Mouse (Mus musculus): ENCODE measurements around the gene Gas2l3.

The Gas2l3 gene

GRCm38 (mm10) chr10:89443623-89444151 is at the start of gene Gas2l3:
Gas2l3 (minus strand) TSS chr10:89443967.
- POLR2A ChIA-PET = interaction anchor here (0.6 to 2.8 kb wide), 23 partner anchors 8 to 701 kb away, joined by 3 to 26 read pairs (median 5); partner anchors contain the start of gene Scyl2 (in 1 of the 4)
- CTCF ChIA-PET = interaction anchor here in 3 of 4 experiments (0.6 to 2.3 kb wide), 4 partner anchors 9 to 191 kb away, joined by 4 to 8 read pairs (median 5); no protein-coding TSS in a partner anchor

- ChIA-PET POLR2A (interaction anchor here in 1 of 4 experiments (1.0 kb wide), 1 partner anchor 47 kb away, joined by 3 read pairs; no protein-coding TSS in a partner anchor), CTCF (interaction anchor here in 1 of 4 experiments (1.6 kb wide), 1 partner anchor 29 kb away, joined by 3 read pairs; no protein-coding TSS in a partner anchor)
Measured at GRCm38 (mm10) chr10:89491321-89491720, 47.6 kb upstream of the Gas2l3 start.

- ChIA-PET CTCF (interaction anchor here in 1 of 4 experiments (1.6 kb wide), 1 partner anchor 28 kb away, joined by 3 read pairs; no protein-coding TSS in a partner anchor), POLR2A (no interaction called here)
Measured at GRCm38 (mm10) chr10:89490250-89490649, 46.5 kb upstream of the Gas2l3 start.

GRCm38 (mm10) chr10:89489459-89489858 is 45.7 kb upstream of the Gas2l3 start:
- CTCF ChIA-PET = no interaction called here

GRCm38 (mm10) chr10:89486995-89487742 is 43.4 kb upstream of the Gas2l3 start:
- CTCF ChIA-PET = no interaction called here
- POLR2A ChIA-PET = no interaction called here

More at GRCm38 (mm10) chr10:89489459-89489858, 45.7 kb upstream of the Gas2l3 start:
- POLR2A ChIA-PET = no interaction called here

- CTCF ChIA-PET = no interaction called here
- POLR2A ChIA-PET = interaction anchor here in 1 of 4 experiments (5.0 kb wide), 1 partner anchor 13 kb away, joined by 25 read pairs; no protein-coding TSS in a partner anchor
Measured at GRCm38 (mm10) chr10:89484907-89485306, 41.1 kb upstream of the Gas2l3 start.

GRCm38 (mm10) chr10:89483812-89484602 is 40.2 kb upstream of the Gas2l3 start:
- ChIA-PET CTCF (no interaction called here), POLR2A (interaction anchor here in 1 of 4 experiments (5.0 kb wide), 1 partner anchor 12 kb away, joined by 25 read pairs; no protein-coding TSS in a partner anchor)

- ChIA-PET POLR2A (interaction anchor here in 1 of 4 experiments (0.7 to 5.0 kb wide), 2 partner anchors 12 to 152 kb away, joined by 3 to 25 read pairs; no protein-coding TSS in a partner anchor), CTCF (interaction anchor here in 1 of 4 experiments (0.6 kb wide), 1 partner anchor 138 kb away, joined by 3 read pairs; the partner anchor contains the start of gene Slc17a8)
Measured at GRCm38 (mm10) chr10:89483113-89483512, 39.3 kb upstream of the Gas2l3 start.

- CTCF ChIA-PET = interaction anchor here in 2 of 4 experiments (0.6 to 1.4 kb wide), 2 partner anchors 19 to 21 kb away, joined by 3 read pairs; no protein-coding TSS in a partner anchor
- POLR2A ChIA-PET = interaction anchor here in 2 of 4 experiments (0.7 to 5.0 kb wide), 3 partner anchors 11 to 153 kb away, joined by 3 to 25 read pairs (median 3); no protein-coding TSS in a partner anchor
Measured at GRCm38 (mm10) chr10:89482142-89482681, 38.4 kb upstream of the Gas2l3 start.

GRCm38 (mm10) chr10:89481638-89482037 is 37.9 kb upstream of the Gas2l3 start:
- ChIA-PET POLR2A (interaction anchor here in 1 of 4 experiments (5.0 kb wide), 1 partner anchor 10 kb away, joined by 25 read pairs; no protein-coding TSS in a partner anchor), CTCF (interaction anchor here in 3 of 4 experiments (0.6 to 1.4 kb wide), 3 partner anchors 11 to 20 kb away, joined by 3 read pairs; no protein-coding TSS in a partner anchor)

GRCm38 (mm10) chr10:89478766-89479165 is 35.0 kb upstream of the Gas2l3 start:
- CTCF ChIA-PET = no interaction called here
- POLR2A ChIA-PET = no interaction called here

- POLR2A ChIA-PET = interaction anchor here (0.5 to 3.1 kb wide), 14 partner anchors 8 to 163 kb away, joined by 3 to 25 read pairs (median 4); no protein-coding TSS in a partner anchor
- CTCF ChIA-PET = interaction anchor here (0.6 to 2.8 kb wide), 6 partner anchors 9 to 464 kb away, joined by 3 to 10 read pairs (median 4); no protein-coding TSS in a partner anchor
Measured at GRCm38 (mm10) chr10:89470596-89471353, 27.0 kb upstream of the Gas2l3 start.

- POLR2A ChIA-PET = interaction anchor here in 1 of 4 experiments (0.6 kb wide), 1 partner anchor 15 kb away, joined by 3 read pairs; no protein-coding TSS in a partner anchor
- CTCF ChIA-PET = interaction anchor here in 3 of 4 experiments (0.7 to 1.3 kb wide), 5 partner anchors 69 to 1149 kb away, joined by 3 to 4 read pairs (median 3); no protein-coding TSS in a partner anchor
Measured at GRCm38 (mm10) chr10:89464760-89465405, 21.1 kb upstream of the Gas2l3 start.

GRCm38 (mm10) chr10:89462890-89463289 is 19.1 kb upstream of the Gas2l3 start:
- POLR2A ChIA-PET = interaction anchor here in 2 of 4 experiments (0.6 to 1.8 kb wide), 6 partner anchors 9 to 1082 kb away, joined by 3 to 5 read pairs (median 4); partner anchors contain the start of gene Gas2l3 (in 1 of the 2)
- CTCF ChIA-PET = interaction anchor here (0.5 to 2.9 kb wide), 23 partner anchors 12 to 1906 kb away, joined by 3 to 42 read pairs (median 7); partner anchors contain the start of gene Slc17a8 (in 3 of the 4)

GRCm38 (mm10) chr10:89461856-89462507 is 18.2 kb upstream of the Gas2l3 start:
- ChIA-PET CTCF (interaction anchor here (0.6 to 2.9 kb wide), 47 partner anchors 8 to 1050 kb away, joined by 3 to 42 read pairs (median 5); partner anchors contain the start of genes Slc17a8 (in 3 of the 4) and Gas2l3 (in 2 of the 4)), POLR2A (interaction anchor here in 3 of 4 experiments (0.5 to 1.8 kb wide), 5 partner anchors 8 to 63 kb away, joined by 3 to 6 read pairs (median 4); partner anchors contain the start of gene Gas2l3 (in 2 of the 3))

- ChIA-PET POLR2A (no interaction called here), CTCF (interaction anchor here in 2 of 4 experiments (0.7 to 2.9 kb wide), 2 partner anchors 51 to 169 kb away, joined by 3 to 42 read pairs; no protein-coding TSS in a partner anchor)
Measured at GRCm38 (mm10) chr10:89460972-89461371, 17.2 kb upstream of the Gas2l3 start.
